Mouse (Mus musculus): ENCODE results near the gene Fam120a. TPM values are rescaled to one million over a fixed set of nuclear protein-coding genes. Genes with fewer than 3 reads are reported as not detected.

Fam120a gene
- total and polyA plus RNA-seq, 3 experiments = 66.2 to 119 (median 82.7) TPM

DNA sequence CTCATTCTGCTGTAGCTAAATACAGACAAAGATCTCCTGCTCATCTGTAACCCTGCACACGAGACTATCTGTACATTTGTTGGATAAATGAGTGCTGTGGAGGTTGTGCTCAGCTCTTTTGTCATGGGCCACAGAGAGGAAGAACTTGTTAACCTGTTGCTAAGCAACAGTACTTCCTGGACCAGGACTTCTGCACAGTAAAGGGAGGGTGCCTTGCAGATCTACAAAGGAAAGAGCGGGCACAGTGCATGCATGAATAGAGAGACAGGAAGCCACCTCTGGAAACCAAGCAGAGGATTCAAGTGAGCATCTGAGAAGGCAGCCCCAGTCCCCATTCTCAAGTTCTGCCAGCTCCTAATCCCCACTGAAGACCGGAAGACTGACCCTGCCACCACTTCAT, 27.1 kb upstream of the Fam120a start:
- Histone ChIP-seq H3K4me3 (ENCODE audit: control insufficient read depth in 1 of 2, insufficient read depth in 1 of 2, low read depth in 2 of 2, low read length in 2 of 2) (no peak overlapping the region), H3K9ac (ENCODE audit: control insufficient read depth, low read depth, low read length, poor library complexity, severe bottlenecking) (no peak overlapping the region), H3K27ac (ENCODE audit: control insufficient read depth, low read depth, low read length) (no peak overlapping the region), H3K9me3 (replicated peaks; ENCODE audit: insufficient read depth, low read length) (no peaks in the 10 kb centered on the region), H3K27me3 (ENCODE audit: control insufficient read depth in 1 of 2, insufficient read depth in 2 of 2, low read length in 2 of 2) (peaks cover 0 to 1% of the 10 kb centered on the region in 2 experiments; a peak in 1 of 4 replicates), H3K36me3 (ENCODE audit: control insufficient read depth in 1 of 2, insufficient read depth in 2 of 2, low read length in 2 of 2) (no peaks in the 10 kb centered on the region), H3K4me1 (ENCODE audit: control insufficient read depth in 1 of 2, insufficient read depth in 2 of 2, low read length in 2 of 2) (no peaks in the 10 kb centered on the region), H3K79me2 (ENCODE audit: control insufficient read depth, insufficient read depth, low read length, poor library complexity) (no peaks in the 10 kb centered on the region)
- TF ChIP-seq ZKSCAN1 (IDR thresholded peaks at IDR 0.05; ENCODE audit: low read depth, low read length) = no peak
- no peak for TF ChIP-seq NRF1 (IDR thresholded peaks at IDR 0.05; ENCODE audit: insufficient read depth, low read depth, low read length, poor library complexity, severe bottlenecking)
- no peak for TF ChIP-seq E2F4 (IDR thresholded peaks at IDR 0.05; ENCODE audit: borderline replicate concordance, low read depth, low read length)
- TF ChIP-seq KAT2A (conservative IDR thresholded peaks at IDR 0.05; ENCODE audit: low read depth, low read length) = no peak
- TF ChIP-seq USF1 (IDR thresholded peaks at IDR 0.05; ENCODE audit: low read depth, low read length) = no peak
- no peak for TF ChIP-seq TCF12 (IDR thresholded peaks at IDR 0.05; ENCODE audit: low read depth, low read length)
- no peak for TF ChIP-seq MAFK (IDR thresholded peaks at IDR 0.05; ENCODE audit: borderline replicate concordance, low read depth, low read length)
- no peak for TF ChIP-seq ZMIZ1 (IDR thresholded peaks at IDR 0.05; ENCODE audit: low read depth, low read length)
- no peak for TF ChIP-seq GATA1 (IDR thresholded peaks at IDR 0.05; ENCODE audit: low read depth, low read length)
- TF ChIP-seq POLR2AphosphoS5 (IDR thresholded peaks at IDR 0.05; ENCODE audit: borderline replicate concordance, low read depth, low read length) = no peak
- no peak for TF ChIP-seq RCOR1 (IDR thresholded peaks at IDR 0.05; ENCODE audit: low read depth, low read length)
- no peak for TF ChIP-seq POLR2AphosphoS2 (IDR thresholded peaks at IDR 0.05; ENCODE audit: low read length)
- DNase-seq (ENCODE audit: low read depth, low spot score) = no peak

- H3K79me2 ChIP-seq (ENCODE audit: control insufficient read depth, insufficient read depth, low read length, poor library complexity) = no peaks in the 10 kb centered on the region
- peaks cover 0 to 1% of the 10 kb centered on the region in 2 experiments; a peak in 1 of 4 replicates for H3K27me3 ChIP-seq (ENCODE audit: control insufficient read depth in 1 of 2, insufficient read depth in 2 of 2, low read length in 2 of 2)
- no peaks in the 10 kb centered on the region for H3K9me3 ChIP-seq (replicated peaks; ENCODE audit: insufficient read depth, low read length)
- H3K4me3 ChIP-seq (ENCODE audit: control insufficient read depth in 1 of 2, insufficient read depth in 1 of 2, low read depth in 2 of 2, low read length in 2 of 2) = no peak overlapping the region
- H3K9ac ChIP-seq (ENCODE audit: control insufficient read depth, low read depth, low read length, poor library complexity, severe bottlenecking) = no peak overlapping the region
- no peaks in the 10 kb centered on the region for H3K4me1 ChIP-seq (ENCODE audit: control insufficient read depth in 1 of 2, insufficient read depth in 2 of 2, low read length in 2 of 2)
- no peak for DNase-seq (ENCODE audit: low read depth, low spot score)
- no peaks in the 10 kb centered on the region for H3K36me3 ChIP-seq (ENCODE audit: control insufficient read depth in 1 of 2, insufficient read depth in 2 of 2, low read length in 2 of 2)
- no peak overlapping the region for H3K27ac ChIP-seq (ENCODE audit: control insufficient read depth, low read depth, low read length)
- TF ChIP-seq BHLHE40 (IDR thresholded peaks at IDR 0.05; ENCODE audit: borderline replicate concordance, low read depth, low read length) (no peak), POLR2AphosphoS5 (IDR thresholded peaks at IDR 0.05; ENCODE audit: borderline replicate concordance, low read depth, low read length) (no peak), MAZ (IDR thresholded peaks at IDR 0.05; ENCODE audit: low read depth, low read length) (no peak), POLR2AphosphoS2 (IDR thresholded peaks at IDR 0.05; ENCODE audit: low read length) (no peak), TCF12 (IDR thresholded peaks at IDR 0.05; ENCODE audit: low read depth, low read length) (no peak), TBP (IDR thresholded peaks at IDR 0.05; ENCODE audit: low read depth, low read length) (no peak), ZC3H11A (IDR thresholded peaks at IDR 0.05; ENCODE audit: low read depth, low read length) (no peak), HCFC1 (IDR thresholded peaks at IDR 0.05; ENCODE audit: low read depth, low read length) (no peak), MAFK (IDR thresholded peaks at IDR 0.05; ENCODE audit: borderline replicate concordance, low read depth, low read length) (no peak), ETS1 (IDR thresholded peaks at IDR 0.05; ENCODE audit: low read depth, low read length) (no peak), MEF2A (IDR thresholded peaks at IDR 0.05; ENCODE audit: extremely low read depth, insufficient replicate concordance, low read depth, low read length, poor library complexity, severe bottlenecking) (no peak), SMC3 (IDR thresholded peaks at IDR 0.05; ENCODE audit: low read depth, low read length) (no peak), USF2 (IDR thresholded peaks at IDR 0.05; ENCODE audit: borderline replicate concordance in 1 of 2, insufficient read depth in 1 of 2, low read depth in 1 of 2, low read length in 2 of 2) (no peak), CHD1 (IDR thresholded peaks at IDR 0.05; ENCODE audit: low read depth, low read length) (no peak), MYC (IDR thresholded peaks at IDR 0.05; ENCODE audit: low read depth, low read length) (no peak)
Measured at GRCm38 (mm10) chr13:48992914-48993313, 25.1 kb upstream of the Fam120a start.

Data from MEL (cell line).